Mouse (Mus musculus): ENCODE results near the gene Rbfox1.

DNA sequence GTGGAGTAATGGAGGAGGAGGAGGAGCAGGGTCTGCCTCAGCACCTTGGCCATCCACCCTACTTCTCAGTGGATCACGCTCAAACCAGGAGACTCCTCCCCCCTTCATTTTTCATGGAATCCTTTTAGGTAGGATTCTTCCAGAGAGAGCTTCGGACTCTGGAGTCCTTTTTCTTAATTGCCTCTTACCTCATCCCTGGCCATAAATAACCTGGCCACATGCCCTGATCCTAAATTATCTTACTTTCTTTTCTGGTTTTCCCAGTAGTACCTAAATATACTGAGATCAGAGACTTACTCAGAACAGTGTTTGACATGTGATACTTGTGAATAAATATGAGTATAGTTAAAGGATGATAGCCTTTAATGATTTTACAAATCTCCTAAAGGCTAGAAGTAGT lies 1042.5 kb downstream of the Rbfox1 start:
- no peak for TF ChIP-seq CTCF (IDR thresholded peaks at IDR 0.05; ENCODE audit: insufficient read depth, low read length)
- no peak for TF ChIP-seq POLR2A (IDR thresholded peaks at IDR 0.05; ENCODE audit: borderline replicate concordance, extremely low read depth, low read depth, low read length)

All from lung, adult 2 months (tissue).